In the genomic region with DNA sequence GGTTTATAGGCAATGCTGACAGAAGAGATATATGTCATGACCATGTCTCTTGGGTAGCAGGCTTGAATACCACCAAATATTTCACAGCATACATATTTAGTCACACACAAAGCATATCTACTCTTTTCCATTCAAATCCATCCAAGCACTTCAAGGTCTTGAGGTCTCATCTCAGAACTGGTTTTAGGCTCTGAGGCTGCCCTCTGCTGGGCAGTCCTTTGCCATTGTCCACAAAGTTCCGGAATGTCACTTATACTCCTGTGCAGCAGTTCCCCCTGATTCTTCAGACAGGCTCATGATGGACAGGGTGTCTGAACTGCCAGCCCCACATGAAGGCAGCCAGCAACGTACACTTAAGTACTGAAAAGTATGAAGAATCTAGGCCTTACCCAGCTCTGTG, we compare ENCODE assay signal across 9 mouse cellular contexts. TPM values are rescaled to one million over a fixed set of nuclear protein-coding genes. Genes with fewer than 3 reads are reported as not detected.
DNase-seq lines count a peak whose midpoint lies in the region; ATAC-seq and TF ChIP-seq lines count a peak whose summit lies in the region.
"Had no signal": no experiment of that assay in that cellular context is flagged by ENCODE, and none has a peak within 500 bp of the region (broad histone marks: within the 10 kb centered on the region; RNA-seq: fewer than 3 reads in every experiment).

No protein-coding gene starts in this region.

- H3K9ac ChIP-seq in liver, adult 2 months (ENCODE audit: low read depth, low read length) = no peak overlapping the region
- no peak overlapping the region for H3K9ac ChIP-seq in liver, embryonic 12.5 days
- H3K9ac ChIP-seq: embryonic facial prominence, embryonic 15.5 days had no signal

- peaks cover 10% of the 10 kb centered on the region; the same call in 1 of the 2 replicates for H3K36me3 ChIP-seq in liver, adult 2 months (ENCODE audit: control insufficient read depth, insufficient read depth, low read length)
- H3K36me3 ChIP-seq in liver, embryonic 12.5 days = peaks cover 29% of the 10 kb centered on the region
- peaks cover 35% of the 10 kb centered on the region for H3K36me3 ChIP-seq in embryonic facial prominence, embryonic 10.5 days (replicated peaks)

- WGBS in liver, adult 2 months = 60% methylated on average over 2 of the region's 2 CpGs
- 56% methylated on average over 2 of the region's 2 CpGs for WGBS in liver, embryonic 12.5 days (ENCODE audit: insufficient replicate concordance)
- 59% methylated on average over 2 of the region's 2 CpGs for WGBS in embryonic facial prominence, embryonic 10.5 days

- H3K9me3 ChIP-seq in liver, embryonic 12.5 days (replicated peaks) = no peaks in the 10 kb centered on the region
- H3K9me3 ChIP-seq in embryonic facial prominence, embryonic 10.5 days = 0 out of 2 replicates have a peak, but pooled peaks cover 2% of the 10 kb centered on the region
- H3K9me3 ChIP-seq: embryonic facial prominence, embryonic 15.5 days had no signal

- H3K27ac ChIP-seq in liver, adult 2 months (replicated peaks; ENCODE audit: insufficient read depth, low read depth, low read length) = no peak overlapping the region
- no peak overlapping the region for H3K27ac ChIP-seq in liver, embryonic 12.5 days
- no peak overlapping the region for H3K27ac ChIP-seq in embryonic facial prominence, embryonic 10.5 days (replicated peaks)
- H3K27ac ChIP-seq: embryonic facial prominence, embryonic 15.5 days had no signal

- no peak for ATAC-seq in liver, embryonic 12.5 days

- peak; percentile 65 for TF ChIP-seq CTCF in liver, adult 2 months (IDR thresholded peaks at IDR 0.05; ENCODE audit: low read depth, low read length)

- H3K79me2 ChIP-seq in liver, adult 2 months (ENCODE audit: control insufficient read depth, insufficient read depth, low read length) = no peaks in the 10 kb centered on the region

- H3K27me3 ChIP-seq in liver, adult 2 months (ENCODE audit: control insufficient read depth, insufficient read depth, low read length) = no peaks in the 10 kb centered on the region
- peaks cover 33% of the 10 kb centered on the region for H3K27me3 ChIP-seq in liver, embryonic 12.5 days (replicated peaks)
- H3K27me3 ChIP-seq in embryonic facial prominence, embryonic 10.5 days (replicated peaks; ENCODE audit: low read depth, poor library complexity, severe bottlenecking) = peaks cover 26% of the 10 kb centered on the region

- peak; percentile 29 to 39 for DNase-seq in cerebellum, adult 18-20 months
- no peak for DNase-seq in cerebellum, adult 11 months
- DNase-seq in liver, adult 2 months (ENCODE audit: extremely low read depth, low read depth, low spot score) = peak; percentile 41
- peak; percentile 26 for DNase-seq in embryonic facial prominence, embryonic 10.5 days (ENCODE audit: low spot score)
- peak; percentile 52 for DNase-seq in lung, postnatal 25 days (ENCODE audit: low spot score)
- DNase-seq in neural tube, embryonic 10.5 days (ENCODE audit: extremely low spot score, low spot score) = no peak
- no peak for DNase-seq in frontal cortex, postnatal 14 days (ENCODE audit: low spot score in 2 of 2)

- no peak overlapping the region for H3K4me3 ChIP-seq in liver, adult 2 months (ENCODE audit: insufficient read depth, low read depth, low read length)
- no peak overlapping the region for H3K4me3 ChIP-seq in liver, embryonic 12.5 days
- H3K4me3 ChIP-seq in embryonic facial prominence, embryonic 10.5 days = no peak overlapping the region
- H3K4me3 ChIP-seq: embryonic facial prominence, embryonic 15.5 days had no signal

- peaks cover 2% of the 10 kb centered on the region for H3K4me1 ChIP-seq in liver, adult 2 months (ENCODE audit: control insufficient read depth, insufficient read depth, low read length)
- peaks cover 15% of the 10 kb centered on the region for H3K4me1 ChIP-seq in liver, embryonic 12.5 days
- H3K4me1 ChIP-seq in embryonic facial prominence, embryonic 10.5 days = peaks cover 14% of the 10 kb centered on the region

- no peak overlapping the region for H3K4me2 ChIP-seq in liver, embryonic 12.5 days
- H3K4me2 ChIP-seq: embryonic facial prominence, embryonic 15.5 days had no signal

- no peak for TF ChIP-seq POLR2A in liver, adult 2 months (IDR thresholded peaks at IDR 0.05; ENCODE audit: extremely low read depth, insufficient read depth, low read length)

RNA-seq across cellular contexts. Expression of a gene that starts 4.8 kb away (rescaled TPM):
- not detected in 2 replicates for total RNA-seq in liver, adult 2 months (2014; rRNA removed)
- 0.10 TPM in 1 of 2 replicates, not detected in the other for polyA plus RNA-seq in liver, adult 2 months (2012; rRNA removed)
- polyA plus RNA-seq in liver, embryonic 12.5 days (2016; fragmentation: Nextera tagmentation; extraction: Ambion mirVana) = 0.25 and 0.31 TPM in 2 replicates
- 1.9 and 2.0 TPM in 2 replicates for polyA plus RNA-seq in embryonic facial prominence, embryonic 10.5 days (2016; fragmentation: Nextera tagmentation; extraction: Ambion mirVana)

RNA-seq across cellular contexts. Expression of a gene that starts 5.1 kb away (rescaled TPM):
- 5.1 and 6.0 TPM in 2 replicates for total RNA-seq in liver, adult 2 months (2014; rRNA removed)
- 13.6 and 14.4 TPM in 2 replicates for polyA plus RNA-seq in liver, adult 2 months (2012; rRNA removed)
- 1.5 and 1.6 TPM in 2 replicates for polyA plus RNA-seq in liver, embryonic 12.5 days (2016; fragmentation: Nextera tagmentation; extraction: Ambion mirVana)
- polyA plus RNA-seq in embryonic facial prominence, embryonic 10.5 days (2016; fragmentation: Nextera tagmentation; extraction: Ambion mirVana) = 1.3 and 1.7 TPM in 2 replicates

RNA-seq across cellular contexts. Expression of a gene that starts 24.4 kb away (rescaled TPM):
- 42.0 and 44.5 TPM in 2 replicates for total RNA-seq in liver, adult 2 months (2014; rRNA removed)
- 42.8 and 55.1 TPM in 2 replicates for polyA plus RNA-seq in liver, adult 2 months (2012; rRNA removed)
- polyA plus RNA-seq in liver, embryonic 12.5 days (2016; fragmentation: Nextera tagmentation; extraction: Ambion mirVana) = 52.4 and 52.9 TPM in 2 replicates
- polyA plus RNA-seq in embryonic facial prominence, embryonic 10.5 days (2016; fragmentation: Nextera tagmentation; extraction: Ambion mirVana) = 59.8 and 62.2 TPM in 2 replicates

Comparison
In these comparisons a context has a peak if more than half of its experiments do, and no peak if none do; other contexts are left out.
1. DNase-seq: peak in cerebellum, adult 18-20 months (2 of 2), liver, adult 2 months (single experiment), embryonic facial prominence, embryonic 10.5 days (single experiment) and lung, postnatal 25 days (single experiment); none in cerebellum, adult 11 months (single experiment), neural tube, embryonic 10.5 days (single experiment) and frontal cortex, postnatal 14 days (0 of 2).